Mouse (Mus musculus) heart, postnatal 4 days (tissue): ENCODE measurements around the gene Pgm2. TPM values are rescaled to one million over a fixed set of nuclear protein-coding genes. Genes with fewer than 3 reads are reported as not detected.

Experiments used
- DNase-seq: peaks from one replicate; pipeline ENCODE4 v3.0.0; 2021
- total RNA-seq, 2 experiments: library from RNA; stranded (reverse); gene quantifications; 2 replicates each; pipeline ENCODE4 v1.2.3; 2021

The Pgm2 gene
- total RNA-seq, 2 experiments from 2014 or later: 13.2 to 14.5 TPM

- DNase-seq: no peak
Observed at GRCm38 (mm10) chr5:64146384-64147005, 53.7 kb downstream of the Pgm2 start.

GRCm38 (mm10) chr5:64149184-64150127 lies 56.7 kb downstream of the Pgm2 start:
- no peak for DNase-seq

GRCm38 (mm10) chr5:64153319-64153718 lies 60.6 kb downstream of the Pgm2 start:
- no peak for DNase-seq

- DNase-seq: peak; percentile 66
Observed at GRCm38 (mm10) chr5:64155861-64156550, 63.3 kb downstream of the Pgm2 start, which contains the start of gene Tbc1d1. Tbc1d1 (plus strand) TSS chr5:64156305.

GRCm38 (mm10) chr5:64156579-64156978 lies 63.8 kb downstream of the Pgm2 start:
- no peak for DNase-seq

- DNase-seq: no peak
Observed at GRCm38 (mm10) chr5:64157926-64158325, 65.2 kb downstream of the Pgm2 start.

GRCm38 (mm10) chr5:64158501-64158900 lies 65.8 kb downstream of the Pgm2 start:
- DNase-seq: no peak

- DNase-seq: no peak
Observed at GRCm38 (mm10) chr5:64159065-64159780, 66.5 kb downstream of the Pgm2 start.

GRCm38 (mm10) chr5:64159781-64160704 lies 67.3 kb downstream of the Pgm2 start:
- peak; percentile 71 for DNase-seq

GRCm38 (mm10) chr5:64160705-64161391 lies 68.1 kb downstream of the Pgm2 start:
- peak; percentile 14 for DNase-seq

- no peak for DNase-seq
Observed at GRCm38 (mm10) chr5:64161917-64162316, 69.2 kb downstream of the Pgm2 start.

GRCm38 (mm10) chr5:64162582-64162981 lies 69.8 kb downstream of the Pgm2 start:
- no peak for DNase-seq

GRCm38 (mm10) chr5:64164414-64164813 lies 71.7 kb downstream of the Pgm2 start:
- no peak for DNase-seq

- no peak for DNase-seq
Observed at GRCm38 (mm10) chr5:64165826-64166225, 73.1 kb downstream of the Pgm2 start.

GRCm38 (mm10) chr5:64168990-64169540 lies 76.3 kb downstream of the Pgm2 start:
- no peak for DNase-seq

GRCm38 (mm10) chr5:64172884-64173283 lies 80.1 kb downstream of the Pgm2 start:
- no peak for DNase-seq

GRCm38 (mm10) chr5:64173302-64173701 lies 80.6 kb downstream of the Pgm2 start:
- DNase-seq: no peak

GRCm38 (mm10) chr5:64174429-64174935 lies 81.7 kb downstream of the Pgm2 start:
- no peak for DNase-seq
